Mouse (Mus musculus) right cerebral cortex, postnatal 25 days (tissue): ENCODE data around the gene Prr13.
A peak's percentile ranks its signal among the peaks of the same experiment; 100 is the strongest.

Experiments
- DNase-seq: peaks from one replicate; pipeline ENCODE4 v3.0.0; 2022

Prr13 gene

GRCm38 (mm10) chr15:102458904-102459317 lies at the start of gene Prr13:
Prr13 (plus strand) TSS chr15:102459028.
- peak; percentile 86 for DNase-seq

- no peak for DNase-seq
Measured at GRCm38 (mm10) chr15:102409286-102409685, 49.5 kb upstream of the Prr13 start.

- no peak for DNase-seq
Measured at GRCm38 (mm10) chr15:102411077-102411476, 47.8 kb upstream of the Prr13 start.

- no peak for DNase-seq
Measured at GRCm38 (mm10) chr15:102413687-102414086, 45.1 kb upstream of the Prr13 start.

- no peak for DNase-seq
Measured at GRCm38 (mm10) chr15:102417524-102417923, 41.3 kb upstream of the Prr13 start.

GRCm38 (mm10) chr15:102420986-102421385 lies 37.8 kb upstream of the Prr13 start:
- no peak for DNase-seq

- DNase-seq: no peak
Measured at GRCm38 (mm10) chr15:102421437-102421836, 37.4 kb upstream of the Prr13 start.

- DNase-seq: no peak
Measured at GRCm38 (mm10) chr15:102423602-102424240, 35.1 kb upstream of the Prr13 start.

- no peak for DNase-seq
Measured at GRCm38 (mm10) chr15:102424657-102425056, 34.2 kb upstream of the Prr13 start.

- DNase-seq: no peak
Measured at GRCm38 (mm10) chr15:102426963-102427362, 31.9 kb upstream of the Prr13 start.

GRCm38 (mm10) chr15:102432046-102432445 lies 26.8 kb upstream of the Prr13 start:
- no peak for DNase-seq

- DNase-seq: no peak
Measured at GRCm38 (mm10) chr15:102433173-102433572, 25.7 kb upstream of the Prr13 start.

- peak; percentile 64 for DNase-seq
Measured at GRCm38 (mm10) chr15:102442490-102442889, 16.3 kb upstream of the Prr13 start.

GRCm38 (mm10) chr15:102445146-102445545 lies 13.7 kb upstream of the Prr13 start, which contains the start of gene Amhr2:
Amhr2 (plus strand) TSS chr15:102445367.
- DNase-seq: no peak

GRCm38 (mm10) chr15:102446448-102446847 lies 12.4 kb upstream of the Prr13 start:
- DNase-seq: no peak

- DNase-seq: no peak
Measured at GRCm38 (mm10) chr15:102449366-102449765, 9.5 kb upstream of the Prr13 start.

GRCm38 (mm10) chr15:102450928-102451327 lies 7.9 kb upstream of the Prr13 start:
- no peak for DNase-seq

GRCm38 (mm10) chr15:102451666-102452430 lies 7.0 kb upstream of the Prr13 start:
- DNase-seq: no peak

GRCm38 (mm10) chr15:102455993-102456392 lies 2.8 kb upstream of the Prr13 start:
- DNase-seq: no peak

- DNase-seq: no peak
Measured at GRCm38 (mm10) chr15:102458050-102458736, 635 bp upstream of the Prr13 start.

- DNase-seq: no peak
Measured at GRCm38 (mm10) chr15:102459381-102459780, 553 bp downstream of the Prr13 start.

- DNase-seq: no peak
Measured at GRCm38 (mm10) chr15:102459847-102460246, 1.0 kb downstream of the Prr13 start.

- DNase-seq: no peak
Measured at GRCm38 (mm10) chr15:102460409-102460808, 1.6 kb downstream of the Prr13 start.

- DNase-seq: no peak
Measured at GRCm38 (mm10) chr15:102460971-102461370, 2.1 kb downstream of the Prr13 start.
